Mouse (Mus musculus) T-helper 17 cell (primary cell): ENCODE measurements at regions not wholly inside any gene's neighbourhood (a gene's known extent, or its start where the extent isn't known, plus 50 kb on each side); places are given as distances from the start of the nearest gene placed in this dataset.
"Not testable (repeated sequence)": the region's sequence is repeated elsewhere in the genome, so short reads cannot be mapped to it uniquely, and the experiment has no call there.

Experiments used
- in situ Hi-C, 2 experiments: fragments of 300-600 bp; cut with MboI, MseI; formaldehyde crosslinking; loops; 1 replicate in 1 of 2; 2 replicates in 1 of 2; pipeline ENCODE4 v1.15.1; 2025; ENCODE audit warnings: high pct_unique_total_duplicates in 2 of 2

DNA sequence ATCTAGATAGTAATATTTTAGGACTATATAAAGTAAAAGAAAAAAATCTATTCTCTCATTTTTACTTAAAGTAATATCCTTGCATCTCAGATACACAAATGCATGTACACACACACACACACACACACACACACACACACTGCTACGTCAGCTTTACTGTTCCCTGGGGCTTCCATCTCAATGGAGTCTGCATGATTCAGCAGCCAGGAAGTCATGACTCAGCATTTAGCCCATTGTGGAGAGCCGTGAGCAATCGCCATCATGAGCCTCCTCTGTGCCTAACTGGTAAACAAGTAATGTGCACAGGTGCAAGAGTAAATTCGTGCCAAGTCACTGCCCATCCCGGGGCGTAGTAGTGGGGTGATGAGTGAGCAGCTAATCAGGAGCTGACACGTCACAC, 120.3 kb upstream of the Rgma start:
- in situ Hi-C loops, result not testable (repeated sequence)

GRCm38 (mm10) chr7:73260140-73260539, 115.2 kb upstream of the Rgma start:
- in situ Hi-C loops, result no loop called here

DNA sequence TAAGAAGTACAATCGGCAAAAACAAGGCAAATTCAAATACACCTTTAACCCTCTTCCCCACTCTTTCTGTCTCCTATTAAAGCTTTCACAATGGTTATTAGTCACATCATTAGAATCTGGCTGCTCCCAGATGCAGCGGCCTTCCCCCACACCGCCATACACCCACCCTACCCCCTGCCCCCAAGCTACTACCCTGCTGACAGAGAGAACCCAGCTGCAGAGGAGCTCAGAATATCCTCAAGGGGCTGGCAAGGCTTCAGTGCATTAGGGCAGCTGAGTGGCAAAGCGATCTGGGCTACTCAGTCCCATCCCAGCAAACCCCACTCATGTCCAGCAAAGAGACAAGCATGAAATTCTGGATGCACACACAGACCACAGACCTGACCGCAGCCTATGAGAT, 113.6 kb upstream of the Rgma start:
- in situ Hi-C loops, result no loop called here

- in situ Hi-C loops, result no loop called here
Observed at GRCm38 (mm10) chr7:73262526-73262925, 112.8 kb upstream of the Rgma start.

- in situ Hi-C loops, result no loop called here
Observed at GRCm38 (mm10) chr7:73269626-73270025, 105.7 kb upstream of the Rgma start.

- in situ Hi-C loops, result no loop called here
Observed at GRCm38 (mm10) chr7:73272787-73273186, 102.5 kb upstream of the Rgma start.

DNA sequence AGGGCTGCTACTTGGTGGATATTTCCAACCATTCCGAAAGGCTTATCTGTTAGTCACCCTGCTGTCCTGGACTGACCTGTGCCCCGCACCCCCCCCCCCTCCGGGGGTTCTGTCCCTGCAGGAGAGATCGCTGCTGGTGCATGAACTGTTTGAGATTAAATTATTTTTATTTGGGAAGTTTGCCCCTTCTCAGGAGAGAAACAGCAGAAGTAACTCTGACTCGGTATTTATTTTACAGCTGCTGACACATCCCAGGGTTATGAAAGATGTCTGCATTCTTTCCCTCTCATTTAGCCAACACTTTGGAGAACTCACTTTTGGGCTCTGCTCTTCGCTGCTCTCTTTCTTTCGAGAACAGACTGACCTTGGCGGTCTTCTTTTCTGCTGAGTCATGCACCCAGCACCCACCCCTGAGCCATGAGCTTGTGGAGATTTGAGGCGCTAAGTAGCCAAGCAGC, 99.5 kb upstream of the Rgma start:
- in situ Hi-C loops, result no loop called here

- in situ Hi-C loops, result no loop called here
Observed at GRCm38 (mm10) chr7:73278616-73279015, 96.7 kb upstream of the Rgma start.

GRCm38 (mm10) chr7:73279936-73280445, 95.3 kb upstream of the Rgma start:
- in situ Hi-C loops, result no loop called here

DNA sequence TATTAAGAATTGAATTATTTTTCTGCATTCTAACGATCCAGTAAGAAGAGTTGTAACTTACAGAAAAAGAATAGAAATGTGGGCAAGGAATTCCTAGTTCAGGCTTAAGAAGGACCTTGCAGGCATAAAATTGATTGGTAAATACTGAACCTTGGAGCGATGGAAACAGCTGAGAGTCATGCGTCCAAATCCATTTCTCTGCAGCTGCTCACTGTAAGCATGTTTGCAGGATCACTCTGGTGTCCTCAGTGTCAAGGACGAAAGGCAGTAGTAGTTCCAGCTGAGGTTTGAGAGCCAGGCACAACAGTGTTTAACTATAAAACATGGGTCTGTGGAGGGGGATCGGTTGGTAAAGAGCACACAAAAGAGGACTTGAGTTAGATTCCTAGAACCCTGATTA, 89.1 kb upstream of the Rgma start:
- in situ Hi-C loops, result no loop called here

DNA sequence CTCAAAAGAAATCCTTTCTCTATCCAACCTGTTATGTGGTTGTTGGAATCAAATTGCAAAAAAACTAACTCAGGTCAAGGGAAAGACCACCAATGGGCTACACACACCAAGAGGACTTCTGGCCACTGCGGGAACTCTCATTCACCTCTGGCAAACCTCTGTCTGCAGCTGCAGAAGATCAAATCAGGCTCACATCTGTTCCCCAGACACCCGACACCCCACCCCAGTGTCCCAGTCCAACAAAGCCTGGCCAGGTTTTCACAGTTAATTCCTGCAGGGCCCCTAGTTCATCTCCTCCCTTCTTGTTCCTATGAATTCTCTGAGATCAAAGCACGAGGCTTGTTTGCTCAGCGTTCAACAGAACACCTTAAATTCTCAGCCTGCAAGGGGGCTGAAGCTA, 82.0 kb upstream of the Rgma start:
- in situ Hi-C loops, result no loop called here

DNA sequence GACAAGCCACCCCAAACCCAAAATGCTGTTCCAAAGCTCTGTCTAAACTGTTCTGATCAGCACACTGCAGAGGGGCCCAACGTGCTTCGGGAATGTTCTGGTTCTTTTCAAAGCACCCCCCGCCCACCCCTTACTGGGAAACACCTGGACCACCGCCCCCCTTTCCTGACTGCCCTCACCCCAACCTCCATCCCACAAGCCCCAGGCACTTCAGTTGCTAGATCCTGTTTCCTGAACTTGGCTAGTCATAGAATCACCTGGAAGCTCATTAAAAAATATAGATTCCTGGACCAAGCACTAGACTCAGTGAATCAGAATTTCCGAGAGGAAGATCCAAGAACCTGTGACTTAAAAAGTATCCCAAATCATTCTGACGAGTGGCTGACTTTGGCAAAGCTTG, 80.9 kb upstream of the Rgma start:
- in situ Hi-C loops, result no loop called here

DNA sequence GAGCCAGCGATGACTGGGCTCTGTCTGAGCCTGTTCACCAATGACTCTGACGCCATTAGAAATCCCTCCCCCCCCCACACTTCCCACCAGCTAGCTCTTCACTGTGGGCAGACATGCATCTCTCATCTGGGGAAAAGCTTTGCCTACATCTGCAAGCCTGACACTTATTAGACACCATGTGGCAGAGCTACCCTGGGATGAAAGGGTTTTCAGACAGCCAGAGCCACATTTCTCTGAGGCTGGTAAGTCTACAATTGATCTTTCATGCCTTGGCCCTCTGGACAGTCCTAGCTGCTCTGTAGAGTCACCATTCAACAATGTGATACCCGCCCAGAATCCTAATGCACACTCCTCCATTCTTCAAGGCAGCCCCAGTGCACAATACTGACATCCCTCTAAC, 72.8 kb upstream of the Rgma start:
- in situ Hi-C loops, result no loop called here

GRCm38 (mm10) chr7:73303818-73304217, 71.5 kb upstream of the Rgma start:
- in situ Hi-C loops, result no loop called here

DNA sequence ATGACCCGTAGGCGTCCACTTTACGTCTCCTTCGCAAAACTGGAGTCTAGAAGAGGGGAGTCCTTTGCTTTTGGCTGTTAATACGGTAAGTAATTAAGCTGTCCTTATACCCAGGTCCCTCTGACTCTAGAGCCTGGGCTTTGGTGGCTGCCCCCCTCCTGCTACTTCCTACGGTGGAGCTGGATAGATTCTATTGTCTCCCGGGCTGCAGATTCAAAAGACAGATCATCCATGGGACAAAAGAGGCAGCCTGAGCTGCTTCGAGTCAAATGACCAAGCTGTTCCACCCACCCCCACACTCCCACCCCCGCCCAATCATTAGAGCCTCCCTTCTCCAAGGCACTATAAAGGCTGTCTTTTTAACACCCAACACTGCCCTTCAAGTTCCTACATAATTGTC, 70.5 kb upstream of the Rgma start:
- in situ Hi-C loops, result no loop called here

DNA sequence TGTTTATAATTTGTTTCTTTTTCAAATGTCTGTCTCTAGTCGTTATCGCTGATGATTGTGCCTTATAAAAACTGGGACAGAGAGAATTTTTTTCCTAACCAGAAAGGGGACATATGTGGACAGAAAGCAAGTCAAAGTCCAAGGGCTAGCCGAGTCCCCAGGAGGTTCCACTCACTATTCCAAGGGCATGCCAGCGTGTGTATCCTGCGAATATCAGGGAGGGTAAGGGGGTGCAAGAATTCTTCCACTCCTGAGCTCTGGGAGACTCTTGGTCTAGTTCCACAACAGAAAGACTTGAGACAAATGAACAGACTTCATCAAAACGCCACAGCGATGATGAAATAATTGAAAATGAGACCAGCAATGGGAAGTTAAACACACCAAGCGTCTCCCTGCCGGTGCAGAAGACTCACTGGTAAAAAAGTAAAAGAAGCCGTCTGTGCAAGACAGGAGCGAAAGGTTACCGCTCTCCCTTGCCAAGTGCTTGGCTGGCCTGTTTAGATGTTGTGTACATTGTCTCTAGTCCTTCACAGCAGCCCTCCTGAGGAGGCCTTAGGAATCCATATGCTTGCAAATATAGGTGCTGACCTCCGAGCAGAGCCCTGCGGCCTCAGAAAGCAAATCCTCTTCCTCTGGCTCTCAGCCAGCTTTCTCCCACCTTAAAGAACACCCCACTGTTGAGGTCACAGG, 69.9 kb upstream of the Rgma start:
- in situ Hi-C loops, result no loop called here

DNA sequence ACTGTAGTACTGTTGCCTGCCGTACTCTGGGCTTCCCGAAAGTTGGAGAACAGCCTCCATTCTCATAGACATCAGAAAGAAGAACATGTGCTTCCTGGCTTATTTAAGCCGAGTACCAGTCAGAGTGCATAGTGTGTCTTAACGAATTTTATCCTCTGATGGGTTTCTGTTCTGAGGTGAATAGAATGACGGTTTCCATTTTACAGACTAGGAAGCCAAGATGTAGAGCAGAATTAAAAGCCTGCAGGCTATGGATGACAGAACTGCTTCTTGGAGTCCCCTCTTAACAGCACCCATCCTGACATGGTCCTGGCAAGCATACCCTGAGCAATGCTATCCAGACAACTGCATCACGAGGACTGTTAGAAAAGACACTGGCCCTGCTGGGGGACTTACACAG, 69.0 kb upstream of the Rgma start:
- in situ Hi-C loops, result no loop called here

- in situ Hi-C loops, result no loop called here
Observed at GRCm38 (mm10) chr7:73306728-73307127, 68.6 kb upstream of the Rgma start.

GRCm38 (mm10) chr7:73307586-73308490, 67.5 kb upstream of the Rgma start:
- in situ Hi-C loops, result no loop called here

DNA sequence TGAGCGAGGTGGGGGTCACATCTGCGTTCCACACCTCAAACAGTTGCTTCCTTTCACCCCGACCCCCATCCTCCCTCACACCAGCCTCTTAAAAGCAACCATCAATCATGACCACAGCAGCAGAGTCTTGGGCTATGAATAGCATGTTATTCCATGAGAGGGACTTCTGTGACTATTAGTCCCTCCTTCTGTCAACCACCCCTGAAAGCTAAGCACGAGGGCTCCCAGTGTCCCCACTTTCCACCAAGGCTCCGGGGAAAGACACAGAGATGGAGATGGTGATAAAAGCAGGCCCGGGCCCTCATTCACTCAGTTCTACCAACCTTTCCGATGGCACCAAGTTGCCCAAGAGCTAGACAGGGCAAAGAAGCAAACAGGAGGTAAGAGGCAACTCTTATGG, 66.3 kb upstream of the Rgma start:
- in situ Hi-C loops, result no loop called here

GRCm38 (mm10) chr7:73310056-73310455, 65.3 kb upstream of the Rgma start:
- in situ Hi-C loops, result no loop called here

- in situ Hi-C loops, result no loop called here
Observed at GRCm38 (mm10) chr7:73310581-73311136, 64.7 kb upstream of the Rgma start.
